Mouse (Mus musculus) thymus, postnatal 14 days (tissue): ENCODE data around the gene Dnajb13.
"Not testable (repeated sequence)": the region's sequence is repeated elsewhere in the genome, so short reads cannot be mapped to it uniquely, and the experiment has no call there.

Experiments
- DNase-seq: peaks from one replicate; pipeline ENCODE4 v3.0.0; 2021

Gene Dnajb13

DNA sequence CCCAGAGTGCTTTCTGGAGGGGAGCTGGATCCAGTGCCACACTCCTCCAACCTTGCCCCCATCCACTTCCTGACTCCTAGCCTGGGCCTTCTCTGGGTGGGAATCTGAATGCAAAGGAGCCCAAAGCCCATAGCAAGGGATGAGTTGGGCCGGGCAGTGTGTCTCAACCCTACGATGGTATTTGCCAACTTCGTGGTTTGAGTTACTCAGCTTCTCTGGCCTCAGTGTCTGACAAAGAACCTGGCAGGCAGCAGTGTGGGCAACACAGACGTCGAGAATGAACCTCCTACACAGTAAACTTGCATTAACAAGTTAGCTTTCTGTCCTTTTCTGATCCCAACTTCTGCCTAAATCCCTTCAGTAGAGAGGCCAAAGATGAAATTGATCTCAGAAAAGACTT lies 30.3 kb downstream of the Dnajb13 start:
- DNase-seq, result no peak

DNA sequence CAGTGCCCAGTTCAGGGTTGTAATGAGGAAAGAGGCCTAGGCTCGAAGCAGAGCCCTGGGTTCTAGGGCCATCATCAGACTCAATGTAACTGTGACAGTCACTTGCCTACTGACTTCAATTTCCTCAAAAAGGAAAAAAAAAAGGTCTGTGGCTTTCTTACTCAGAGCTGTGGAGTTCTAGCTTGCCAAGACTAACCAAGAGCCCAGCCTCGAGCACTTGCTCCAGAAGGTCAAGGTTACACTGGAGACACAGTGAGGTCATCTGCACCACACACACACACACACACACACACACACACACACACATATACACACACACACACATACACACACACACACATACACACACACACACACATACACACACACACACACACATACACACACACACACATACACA lies 32.7 kb downstream of the Dnajb13 start:
- DNase-seq, result not testable (repeated sequence)

DNA sequence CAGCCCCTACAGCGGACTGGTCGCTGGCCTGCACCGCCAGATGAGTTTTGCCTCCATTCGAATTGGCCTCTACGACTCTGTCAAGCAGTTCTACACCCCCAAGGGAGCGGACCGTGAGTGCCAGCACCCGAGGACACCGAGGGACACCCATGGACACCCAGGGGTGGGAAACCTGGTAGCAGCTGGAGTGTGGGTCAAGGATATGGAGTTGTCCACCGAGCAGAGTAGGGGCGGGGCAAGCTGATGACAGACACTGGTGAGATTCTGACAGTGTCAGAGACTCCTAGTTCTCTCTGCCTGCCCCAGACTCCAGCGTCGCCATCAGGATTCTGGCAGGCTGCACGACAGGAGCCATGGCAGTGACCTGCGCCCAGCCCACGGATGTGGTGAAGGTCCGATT lies 34.6 kb downstream of the Dnajb13 start:
- DNase-seq, result no peak

DNA sequence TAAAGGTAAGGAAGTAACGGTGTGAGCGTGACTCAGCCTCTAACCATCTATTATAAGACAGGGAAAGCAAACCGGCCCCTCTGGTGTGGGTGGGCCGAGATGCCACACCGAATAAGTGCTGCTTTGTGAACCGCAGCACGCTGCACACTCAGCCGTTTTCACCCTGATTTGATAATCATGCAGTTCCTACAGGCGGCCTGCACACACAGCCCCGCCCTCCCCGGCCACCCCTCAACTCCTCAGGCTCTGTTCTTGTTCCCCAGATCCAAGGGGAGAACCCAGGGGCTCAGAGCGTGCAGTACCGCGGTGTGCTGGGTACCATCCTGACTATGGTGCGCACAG lies 35.0 kb downstream of the Dnajb13 start:
- DNase-seq, result no peak

DNA sequence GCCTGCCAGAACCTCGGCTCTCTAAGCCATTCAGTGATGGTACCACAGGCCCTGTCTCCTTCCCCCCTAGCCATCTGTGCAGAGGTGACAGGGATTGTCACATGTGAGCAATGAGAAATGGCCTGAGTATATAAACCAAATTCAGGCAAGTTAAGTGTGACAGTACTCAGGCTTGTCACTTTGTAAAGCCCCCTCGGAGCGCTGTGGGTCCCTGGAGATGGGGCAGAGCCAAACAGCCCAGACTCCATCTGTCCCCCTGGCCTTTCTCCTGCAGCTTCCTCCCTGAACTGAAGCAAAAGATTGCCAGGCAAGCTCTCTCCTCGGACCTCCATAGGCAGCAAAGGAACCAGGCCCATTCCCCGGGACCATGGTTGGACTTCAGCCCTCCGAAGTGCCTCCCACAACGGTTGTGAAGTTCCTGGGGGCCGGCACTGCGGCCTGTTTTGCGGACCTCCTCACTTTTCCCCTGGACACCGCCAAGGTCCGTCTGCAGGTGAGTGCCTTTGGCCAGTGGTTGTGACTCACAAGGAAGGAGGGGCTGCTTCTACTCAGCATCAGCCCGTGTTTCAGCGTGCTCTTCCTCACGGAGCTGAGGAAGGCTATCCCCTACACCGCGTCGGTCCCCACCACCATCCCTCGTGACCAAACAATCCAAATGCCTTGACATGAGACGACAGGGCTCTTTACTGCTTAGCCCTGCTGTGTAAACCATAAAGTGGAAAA lies 35.5 kb downstream of the Dnajb13 start:
- no peak for DNase-seq

DNA sequence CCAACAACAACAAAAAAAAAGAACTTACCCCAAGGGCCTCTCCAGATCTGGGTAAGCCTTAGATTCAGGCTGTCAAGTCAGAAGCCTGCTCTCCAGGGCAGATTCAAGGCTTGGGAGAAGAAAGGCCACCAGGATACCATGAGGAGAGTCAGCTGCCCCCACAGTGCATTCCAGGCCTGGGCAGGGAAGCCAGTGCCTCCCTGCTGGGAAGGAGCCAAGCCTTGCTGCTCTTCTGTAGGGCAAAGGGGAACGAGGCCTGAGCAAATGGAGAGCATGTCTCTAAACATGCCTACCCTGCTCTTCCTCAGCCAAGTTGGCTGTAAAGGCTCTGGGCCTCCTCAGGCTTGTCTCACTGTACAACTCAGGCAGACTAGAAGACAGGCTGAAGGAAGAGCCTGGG lies 40.1 kb downstream of the Dnajb13 start:
- DNase-seq, result no peak

DNA sequence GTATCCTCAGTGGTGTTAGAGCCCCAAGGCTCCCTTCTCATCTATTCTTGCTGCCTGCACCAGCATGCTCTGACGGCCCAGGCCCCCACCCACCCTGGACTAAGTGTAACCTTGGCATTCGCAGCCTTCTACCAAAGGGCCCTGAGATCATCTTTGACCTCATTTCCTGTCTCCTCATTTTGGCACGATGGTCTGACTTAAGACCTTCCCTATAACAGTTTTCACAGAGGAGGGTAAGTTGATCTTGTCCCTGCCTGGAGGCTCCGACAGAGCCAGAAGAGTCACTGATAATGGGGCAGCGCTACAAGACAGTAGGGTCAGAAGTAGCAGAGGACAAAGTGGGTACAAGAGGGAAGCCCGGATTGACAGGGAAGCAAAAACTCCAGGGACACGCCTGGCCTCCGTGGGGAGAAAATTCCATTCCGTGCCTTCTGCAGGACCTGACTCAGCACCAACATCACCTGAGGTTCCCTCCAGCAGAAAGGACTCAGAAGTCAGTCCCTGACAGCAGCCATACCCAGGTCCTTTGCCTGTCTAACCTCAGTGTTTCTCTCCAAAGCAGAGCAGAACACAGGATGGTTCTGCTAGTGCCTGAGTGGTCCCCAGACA lies 40.8 kb downstream of the Dnajb13 start:
- no peak for DNase-seq

DNA sequence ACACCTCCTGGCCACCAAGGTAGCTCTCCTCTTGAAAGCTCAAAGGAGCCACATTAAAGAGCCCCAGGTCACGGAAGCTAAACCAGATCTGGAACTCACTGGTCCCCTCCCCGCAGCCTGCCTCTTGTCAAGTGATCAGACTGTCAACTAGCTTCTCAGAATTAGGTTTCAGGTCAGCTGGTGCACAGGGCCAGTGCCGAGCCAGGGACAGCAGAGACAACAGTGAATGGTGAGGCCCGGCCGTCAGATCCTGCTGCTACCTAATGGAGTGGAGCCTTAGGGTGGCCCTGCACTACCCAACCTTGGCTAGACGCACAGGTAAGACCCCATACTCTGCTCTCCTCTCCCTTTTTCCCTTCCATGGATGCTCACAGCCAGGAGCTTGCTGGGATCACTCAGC lies 42.0 kb downstream of the Dnajb13 start, which contains the start of gene Ucp3:
Gene Ucp3, plus strand, starts transcription at position 214 of the 400 bp plus-strand sequence.
- no peak for DNase-seq

DNA sequence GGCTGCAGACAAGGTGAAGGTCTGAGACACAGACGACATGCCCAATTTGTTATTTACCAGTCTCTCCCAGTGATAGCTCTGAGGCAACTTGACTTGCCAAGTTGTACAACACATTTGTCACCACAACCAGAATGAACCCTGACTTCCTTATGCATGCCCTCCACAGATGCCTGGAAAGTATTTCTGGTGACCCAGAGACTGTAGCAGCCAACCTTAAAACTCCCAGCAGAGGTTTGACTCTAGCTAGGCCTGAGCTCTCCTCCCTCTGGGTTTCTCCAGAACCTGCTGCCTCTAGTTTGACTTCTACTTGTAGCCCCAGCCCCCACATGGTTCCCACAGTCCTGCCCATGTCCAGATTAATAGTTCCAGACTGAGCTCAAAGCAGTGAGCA lies 43.4 kb downstream of the Dnajb13 start:
- DNase-seq, result no peak

DNA sequence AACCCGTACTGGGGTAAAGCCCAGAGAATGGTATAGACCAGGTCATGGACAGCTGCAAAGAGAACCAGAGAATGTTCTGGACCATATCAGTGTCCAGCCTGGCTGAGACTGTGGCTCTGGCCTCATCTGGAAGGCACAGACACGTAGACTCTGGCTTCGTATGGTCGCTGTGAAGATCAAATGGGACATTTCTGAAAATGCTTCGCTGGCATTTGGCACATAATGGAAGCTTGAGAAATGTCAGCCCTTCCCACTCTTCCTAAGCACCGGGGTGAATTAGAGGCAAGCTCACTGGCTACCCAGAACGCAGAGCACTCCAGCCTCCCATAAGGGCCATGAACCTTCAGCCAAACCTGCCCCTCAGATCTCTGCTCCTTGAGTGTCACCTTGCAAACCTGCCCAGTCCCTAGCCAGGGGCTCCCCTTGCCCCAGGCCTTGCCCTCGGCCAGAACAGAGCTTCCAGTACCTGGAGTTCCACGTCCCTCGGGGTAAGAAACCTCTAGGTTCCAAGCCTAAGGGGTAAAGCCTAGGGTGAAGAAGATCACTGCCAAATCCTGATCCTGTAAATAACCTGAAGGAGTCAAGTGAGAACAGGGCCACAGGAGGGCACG lies 43.9 kb downstream of the Dnajb13 start:
- DNase-seq, result no peak

DNA sequence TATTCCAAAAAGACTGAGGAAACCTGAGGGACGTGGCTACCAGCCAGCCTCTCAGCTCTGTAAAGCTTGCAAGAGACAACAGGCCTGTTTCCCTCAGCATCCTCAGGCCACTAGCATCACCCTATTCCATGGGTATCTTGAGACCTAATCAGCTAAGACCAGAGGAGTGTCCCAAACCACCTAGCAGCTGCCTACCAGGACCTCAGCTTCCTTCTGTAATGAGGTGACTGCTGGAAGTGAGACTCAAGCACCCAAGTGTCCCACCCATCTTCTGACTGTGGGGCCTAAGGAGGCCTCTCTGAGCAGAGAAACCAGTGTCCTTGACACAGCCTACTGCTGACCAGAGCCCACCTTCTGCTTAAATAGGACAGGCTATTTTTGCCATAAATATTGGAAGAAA lies 45.3 kb downstream of the Dnajb13 start:
- no peak for DNase-seq

DNA sequence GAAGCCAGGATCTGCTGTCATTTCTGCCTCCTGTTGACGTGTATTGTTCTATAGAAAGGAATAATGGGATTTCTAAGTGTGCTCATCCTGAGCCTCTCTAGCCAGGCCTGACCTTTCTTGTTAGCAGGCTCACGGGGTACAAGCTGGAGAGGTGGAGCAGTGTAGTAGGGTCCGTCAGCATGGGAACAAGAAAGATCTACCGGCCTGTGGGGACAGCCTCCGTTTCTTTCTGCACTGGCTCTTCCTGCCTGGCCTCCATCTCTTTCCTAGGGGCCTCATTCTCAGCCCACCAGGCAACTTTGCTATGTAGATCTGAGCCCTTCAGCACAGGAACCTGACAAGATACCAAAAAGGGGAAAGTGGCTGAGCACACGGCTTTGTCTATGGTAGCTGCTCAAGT lies 46.0 kb downstream of the Dnajb13 start:
- no peak for DNase-seq

DNA sequence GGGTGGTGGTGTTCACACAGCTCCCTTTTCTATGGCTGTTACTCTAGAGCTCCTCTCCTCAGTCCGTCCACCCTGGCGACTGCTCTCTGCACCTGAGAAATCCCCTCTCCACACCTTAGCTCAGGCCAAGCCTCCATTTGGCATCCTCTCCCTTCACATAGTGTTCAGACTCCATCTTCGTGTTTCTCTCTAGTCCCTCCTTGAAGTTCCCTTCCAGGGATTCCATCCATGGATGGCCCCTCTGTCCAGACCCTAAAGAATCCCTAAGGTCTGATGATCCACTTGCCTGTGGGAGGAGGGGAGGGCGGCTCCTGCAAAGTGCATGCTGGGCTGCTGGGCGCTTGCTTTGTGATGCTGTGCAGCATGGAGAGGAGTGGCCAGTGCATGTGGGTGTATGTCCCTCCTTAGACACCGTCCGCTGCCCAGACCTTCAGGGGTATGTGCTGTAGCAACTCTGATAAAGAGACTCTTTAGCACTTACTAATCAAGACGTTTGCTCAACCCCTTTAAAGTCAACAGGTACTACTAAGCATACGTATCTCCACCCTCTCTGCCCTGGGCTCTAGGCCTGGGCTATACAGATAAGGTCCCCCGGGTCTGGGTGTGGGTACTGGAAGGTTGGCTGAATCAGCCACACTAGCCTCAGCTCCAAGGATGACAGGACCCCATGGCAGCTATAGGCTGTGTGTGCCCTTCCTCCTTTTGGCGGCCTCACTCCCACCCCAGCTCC lies 47.8 kb downstream of the Dnajb13 start:
- no peak for DNase-seq

DNA sequence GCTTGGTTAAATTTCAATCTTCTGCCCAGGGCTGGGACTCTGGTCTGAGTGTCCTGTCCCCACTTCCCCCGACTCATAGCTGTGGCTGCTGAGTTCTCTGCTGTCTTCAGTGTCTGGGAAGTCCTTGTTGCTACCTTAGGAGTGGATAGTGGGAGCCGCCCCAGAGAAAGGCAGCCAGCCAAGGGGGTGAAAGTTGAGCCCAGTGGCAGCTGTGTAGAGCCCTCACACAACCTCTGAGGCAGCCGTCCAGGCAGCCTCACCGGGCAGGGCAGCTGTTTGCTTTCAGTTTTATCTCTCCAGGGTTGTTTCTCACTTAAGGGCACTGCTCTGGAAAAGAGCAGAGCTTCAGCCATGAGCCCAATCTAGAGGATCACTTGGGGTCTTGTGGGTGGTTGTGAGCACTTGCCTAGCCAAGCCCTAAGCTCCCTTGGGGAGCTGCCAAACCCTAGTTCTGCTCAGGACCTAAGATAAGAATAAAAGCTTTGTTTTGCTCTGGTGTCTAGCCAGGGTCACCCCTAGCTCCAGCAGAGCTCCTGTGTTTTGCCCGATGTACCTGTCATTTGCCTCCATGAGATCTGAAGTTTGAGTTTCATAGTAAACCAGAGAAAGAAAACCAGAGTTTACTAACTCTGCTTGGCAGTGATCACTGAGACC lies 49.0 kb downstream of the Dnajb13 start:
- DNase-seq, result no peak

DNA sequence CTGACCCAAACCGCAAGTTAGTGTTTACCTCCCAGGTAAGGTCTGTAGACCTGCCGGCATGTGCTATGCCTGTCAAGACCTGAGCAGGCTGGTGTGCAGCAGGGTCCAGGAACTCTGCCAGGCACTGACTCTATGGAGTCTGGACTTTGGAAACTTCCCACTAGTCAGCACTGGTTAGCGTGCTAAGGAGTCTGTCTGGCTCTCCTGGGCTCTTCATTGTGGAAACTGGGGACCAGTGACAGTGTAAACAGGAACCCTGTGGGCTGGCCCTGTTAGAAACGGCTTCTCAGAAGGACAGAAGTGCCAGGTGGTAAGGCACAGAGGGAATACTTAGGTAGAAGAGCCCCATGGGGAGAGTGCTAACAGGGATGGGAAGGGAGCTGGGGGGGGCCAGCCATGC lies 49.5 kb downstream of the Dnajb13 start:
- DNase-seq, result no peak

DNA sequence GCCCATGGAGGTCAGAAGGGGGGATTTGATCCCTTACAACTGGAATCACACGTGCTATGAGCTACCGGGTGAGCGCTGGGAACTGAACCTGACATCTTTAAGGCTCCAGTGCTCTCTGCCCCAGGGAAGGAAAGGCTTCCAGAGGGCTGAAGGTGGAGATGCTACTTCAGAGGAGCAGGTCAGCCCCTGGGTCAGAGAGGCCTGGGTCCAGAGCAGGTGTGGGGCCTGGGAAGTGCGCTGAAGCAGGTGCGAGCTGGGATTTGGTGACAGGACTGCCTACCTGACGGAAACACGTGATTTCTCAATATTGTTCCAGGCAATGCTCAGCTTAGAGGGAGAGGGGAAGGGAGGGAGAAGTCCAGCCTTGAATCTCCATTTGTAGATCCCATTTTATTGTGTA lies 50.5 kb downstream of the Dnajb13 start:
- DNase-seq, result no peak

DNA sequence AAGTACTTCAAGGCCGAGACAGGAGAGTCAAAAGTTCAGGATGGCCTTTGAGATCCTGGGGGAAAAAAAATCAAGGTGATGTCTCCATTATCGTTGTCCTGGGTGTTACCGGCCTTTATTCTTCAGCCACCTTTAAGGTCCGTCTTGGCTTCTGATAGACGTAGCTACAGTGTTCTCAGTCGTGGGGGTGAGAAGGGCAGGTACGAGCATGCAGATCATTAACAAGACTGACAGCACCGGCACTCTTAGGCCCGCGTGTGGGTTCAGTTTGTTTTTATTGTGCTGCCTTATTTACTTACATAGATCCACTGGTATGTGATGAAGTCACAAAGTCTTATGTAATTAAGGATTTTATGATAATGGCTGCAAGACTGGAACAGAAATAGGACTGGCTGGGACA lies 51.0 kb downstream of the Dnajb13 start:
- no peak for DNase-seq

DNA sequence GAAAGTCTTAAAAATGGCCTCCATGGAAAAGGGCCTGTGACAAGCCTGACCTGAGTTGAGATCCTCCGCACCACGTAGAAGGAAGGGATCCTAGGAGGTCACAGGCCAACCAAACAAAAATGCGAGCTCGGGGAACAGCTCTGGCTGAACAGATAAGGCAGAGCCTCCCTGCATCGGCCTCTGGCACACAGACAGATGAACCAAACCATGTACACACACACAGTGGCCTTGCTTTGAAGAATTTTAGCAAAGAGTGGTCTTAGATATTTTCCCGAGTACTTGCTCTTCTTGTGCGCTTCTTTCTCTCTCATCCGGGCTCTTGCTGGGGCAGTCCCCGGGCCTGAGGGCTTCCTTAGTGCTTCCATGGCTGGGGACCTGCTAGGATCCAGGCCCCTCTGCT lies 51.6 kb downstream of the Dnajb13 start:
- no peak for DNase-seq

DNA sequence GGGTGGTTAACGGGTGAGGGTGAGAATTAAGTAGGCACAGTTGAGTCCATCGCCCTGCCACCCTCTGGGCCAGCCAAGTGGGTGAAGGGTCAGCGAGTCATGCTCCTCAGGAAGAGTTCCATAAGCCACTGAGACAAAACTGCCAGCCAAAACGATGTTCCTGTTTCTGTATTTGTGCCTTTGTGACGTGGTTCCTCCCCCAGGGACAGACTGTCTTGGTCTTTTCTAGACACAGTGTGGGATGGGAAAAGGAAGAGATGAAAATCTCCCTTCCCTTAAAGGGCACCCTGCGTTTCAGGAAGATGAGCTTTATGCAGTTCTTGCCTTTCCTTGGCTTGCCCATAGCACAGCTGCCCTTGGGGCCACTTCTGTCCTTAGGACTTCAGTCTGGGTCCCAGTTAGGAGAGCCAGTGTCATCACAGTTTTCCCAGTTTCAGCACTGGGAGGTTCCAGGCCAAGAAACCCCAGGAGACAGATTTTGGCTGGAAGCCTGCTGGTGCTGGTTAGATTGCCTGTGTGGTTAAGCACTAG lies 53.1 kb downstream of the Dnajb13 start:
- DNase-seq, result no peak

DNA sequence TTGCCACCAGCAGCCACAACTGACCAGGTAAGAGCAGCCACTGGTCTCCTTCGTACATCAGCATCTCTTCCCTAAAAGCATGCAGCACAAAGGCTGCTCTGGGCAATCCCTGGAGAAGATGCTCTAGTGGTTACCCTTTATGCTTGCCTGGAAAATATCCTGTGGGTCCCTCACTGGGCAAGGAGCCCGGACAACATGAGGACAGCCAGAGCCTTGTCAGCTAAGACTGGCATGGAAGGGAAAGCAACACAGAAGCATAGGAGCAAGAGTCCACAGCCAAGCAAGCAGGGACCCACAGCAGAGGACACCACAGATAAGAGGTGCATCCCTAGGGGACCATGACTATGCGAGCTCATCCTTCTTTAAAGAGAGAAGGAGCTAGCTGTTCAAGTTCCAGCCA lies 54.9 kb downstream of the Dnajb13 start:
- DNase-seq, result no peak

DNA sequence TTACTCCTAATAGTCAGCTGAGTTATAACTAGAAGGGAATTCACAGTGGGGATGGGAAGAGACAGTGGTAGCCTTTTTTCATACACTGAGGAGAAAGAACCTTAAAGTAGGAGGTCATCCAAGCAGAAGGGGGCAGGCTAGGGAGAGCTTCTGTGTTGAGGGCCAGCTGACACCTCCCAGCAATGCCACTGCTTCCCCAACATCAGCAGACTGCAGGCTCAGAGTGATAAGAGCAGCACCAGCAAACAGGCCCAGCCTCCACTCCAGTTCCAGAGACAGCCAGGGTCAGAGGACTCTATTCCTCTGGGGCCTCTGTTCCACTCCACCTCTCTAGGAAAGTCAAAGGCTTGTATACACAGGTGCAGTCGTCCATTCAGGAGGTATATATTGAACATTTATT lies 56.6 kb downstream of the Dnajb13 start:
- no peak for DNase-seq
